Comparison of ENCODE assay signal across 8 mouse cellular contexts in genomic region chr14:59555928-59556531, GRCm38 (mm10). TPM values are rescaled to one million over a fixed set of nuclear protein-coding genes. Genes with fewer than 3 reads are reported as not detected.
A peak's percentile ranks its signal among the peaks of the same experiment; 100 is the strongest.
DNase-seq lines count a peak whose midpoint lies in the region; ATAC-seq lines count a peak whose summit lies in the region.

No protein-coding gene starts in this region.

- no peaks in the 10 kb centered on the region for H3K4me1 ChIP-seq in hindbrain, embryonic 11.5 days (replicated peaks; ENCODE audit: control insufficient read depth, insufficient read depth, low read length)

- no peak overlapping the region for H3K9ac ChIP-seq in hindbrain, embryonic 11.5 days (ENCODE audit: low read depth, low read length)

- WGBS in hindbrain, embryonic 11.5 days, result 59% methylated on average over 13 of the region's 13 CpGs

- H3K4me3 ChIP-seq in hindbrain, embryonic 11.5 days (ENCODE audit: low read depth, low read length), result no peak overlapping the region

- no peaks in the 10 kb centered on the region for H3K27me3 ChIP-seq in hindbrain, embryonic 11.5 days (ENCODE audit: control insufficient read depth, insufficient read depth, low read length)

- no peak overlapping the region for H3K27ac ChIP-seq in hindbrain, embryonic 11.5 days (ENCODE audit: low read depth, low read length)

- H3K36me3 ChIP-seq in hindbrain, embryonic 11.5 days (ENCODE audit: control insufficient read depth, insufficient read depth, low read length), result no peaks in the 10 kb centered on the region

- DNase-seq in Muller cell, postnatal 12 days (ENCODE audit: inconsistent ontology term), result peak; percentile 55
- peak; percentile 59 for DNase-seq in cerebellum, adult 11 months
- DNase-seq in forelimb bud, embryonic 11.5 days (ENCODE audit: low read depth, low spot score), result peak; percentile 78
- DNase-seq in hindbrain, embryonic 11.5 days (ENCODE audit: low spot score), result peak; percentile 88
- DNase-seq in layer of hippocampus, adult 9-11 months, result peak; percentile 64
- peak; percentile 89 for DNase-seq in lung, postnatal 14 days
- DNase-seq in retina, embryonic 14.5 days (ENCODE audit: low spot score), result peak; percentile 90
- peak; percentile 44 for DNase-seq in urinary bladder, adult 2 months (ENCODE audit: low spot score)

- H3K9me3 ChIP-seq in hindbrain, embryonic 11.5 days (ENCODE audit: control insufficient read depth, low read length), result no peaks in the 10 kb centered on the region

- H3K4me2 ChIP-seq in hindbrain, embryonic 11.5 days (replicated peaks; ENCODE audit: low read depth, low read length), result no peak overlapping the region

- no peak for ATAC-seq in hindbrain, embryonic 11.5 days (ENCODE audit: low FRiP score)

RNA-seq across cellular contexts. Expression of gene Cdadc1, which starts 41.7 kb away (rescaled TPM):
- 31.0 and 33.3 TPM in 2 replicates for polyA plus RNA-seq in hindbrain, embryonic 11.5 days (2014; fragmentation: Nextera tagmentation; extraction: Ambion mirVana)
- 15.8 and 22.0 TPM in 2 replicates for polyA plus RNA-seq in urinary bladder, adult 2 months (2012; rRNA removed)
